Mouse (Mus musculus) right cerebral cortex, postnatal 36 days (tissue): ENCODE measurements around the gene Tango6.

Experiments
- DNase-seq, 2 experiments: peaks; one replicate each; pipeline ENCODE4 v3.0.0; 2022; ENCODE audit warnings: low spot score in 2 of 2, mixed read lengths in 1 of 2

The Tango6 gene

GRCm38 (mm10) chr8:106682971-106683668, at the start of gene Tango6:
Tango6 (plus strand) TSS chr8:106683068.
- peak; percentile 85 to 87 for DNase-seq

DNA sequence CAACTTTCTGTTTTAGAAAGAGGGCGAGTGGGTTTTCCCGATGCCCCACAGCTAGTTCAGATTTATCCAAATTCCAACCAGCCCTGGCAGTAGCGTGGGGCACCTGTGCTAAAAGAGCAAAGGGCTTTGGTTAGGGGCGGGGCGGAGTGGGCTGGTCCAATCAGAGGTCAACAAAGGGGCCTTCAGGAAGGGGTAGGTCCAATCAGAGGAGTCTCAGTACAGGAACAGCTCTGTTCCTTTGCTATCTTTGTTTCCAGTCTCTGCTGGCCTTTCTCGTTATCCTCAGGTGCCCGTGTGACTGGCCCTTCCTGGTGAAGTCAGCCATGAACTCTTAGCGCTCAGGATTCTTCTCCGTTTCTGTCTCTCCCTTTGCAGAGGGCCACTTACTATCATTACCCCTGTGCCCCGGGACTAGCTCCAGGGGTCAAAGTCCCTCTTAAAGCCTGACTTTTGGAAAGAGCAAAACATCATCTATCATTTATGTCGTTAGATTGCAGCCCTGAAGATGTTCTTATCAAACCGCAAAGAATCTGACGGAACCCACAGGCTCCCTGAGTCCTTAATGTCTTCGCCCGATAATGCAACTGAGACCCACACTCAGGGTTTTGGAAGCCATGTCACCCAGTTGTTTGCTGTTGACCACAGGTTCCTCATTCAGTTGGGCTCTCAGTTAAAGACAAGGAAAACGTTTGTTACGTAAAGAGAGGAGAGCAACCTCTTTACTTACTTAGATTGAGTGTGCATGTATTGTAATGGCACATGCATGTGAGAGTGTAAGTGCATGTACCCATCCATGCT, 49.3 kb upstream of the Tango6 start:
- DNase-seq: no peak

DNA sequence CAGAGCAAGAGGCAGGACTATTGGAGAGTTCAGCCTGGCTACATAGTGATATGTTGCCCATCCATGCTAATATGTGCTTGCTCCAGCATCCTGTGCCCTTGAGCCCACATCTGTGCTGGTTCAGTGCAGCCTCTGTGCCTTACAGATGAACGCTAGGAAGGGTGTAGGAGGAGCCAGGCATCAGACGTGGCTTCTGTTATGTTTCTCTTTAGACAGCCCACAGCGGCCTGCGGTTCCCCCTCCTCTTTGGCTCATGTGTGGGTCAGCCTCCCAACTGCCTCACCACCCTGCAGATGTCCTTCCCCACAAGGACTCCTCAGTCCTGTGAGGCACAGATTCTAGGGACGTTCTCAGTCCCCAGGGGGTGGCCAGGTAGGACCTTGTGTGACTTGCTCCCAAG, 47.6 kb upstream of the Tango6 start:
- DNase-seq: no peak

- no peak for DNase-seq
Measured at GRCm38 (mm10) chr8:106637446-106637845, 45.4 kb upstream of the Tango6 start.

GRCm38 (mm10) chr8:106638768-106639295, 44.0 kb upstream of the Tango6 start:
- DNase-seq: no peak

DNA sequence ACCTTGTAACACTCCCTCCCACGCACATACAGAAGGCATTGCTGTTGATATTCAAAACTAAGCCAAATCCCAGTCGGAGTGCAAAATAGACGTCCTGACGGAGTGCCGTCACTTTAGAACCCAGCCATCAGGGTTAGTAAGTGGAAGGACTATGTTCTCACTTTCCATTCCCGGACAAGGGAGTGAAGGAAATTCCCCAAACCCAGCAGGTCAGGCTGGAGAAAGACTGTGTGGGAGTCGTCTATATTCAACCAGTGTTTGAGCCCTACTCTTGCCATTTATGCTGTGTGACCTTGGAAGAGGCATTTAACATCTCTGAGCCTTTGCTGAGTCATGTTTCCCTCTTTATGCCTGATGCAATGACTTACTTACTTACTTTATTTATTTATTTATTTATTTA, 42.7 kb upstream of the Tango6 start:
- DNase-seq: no peak

DNA sequence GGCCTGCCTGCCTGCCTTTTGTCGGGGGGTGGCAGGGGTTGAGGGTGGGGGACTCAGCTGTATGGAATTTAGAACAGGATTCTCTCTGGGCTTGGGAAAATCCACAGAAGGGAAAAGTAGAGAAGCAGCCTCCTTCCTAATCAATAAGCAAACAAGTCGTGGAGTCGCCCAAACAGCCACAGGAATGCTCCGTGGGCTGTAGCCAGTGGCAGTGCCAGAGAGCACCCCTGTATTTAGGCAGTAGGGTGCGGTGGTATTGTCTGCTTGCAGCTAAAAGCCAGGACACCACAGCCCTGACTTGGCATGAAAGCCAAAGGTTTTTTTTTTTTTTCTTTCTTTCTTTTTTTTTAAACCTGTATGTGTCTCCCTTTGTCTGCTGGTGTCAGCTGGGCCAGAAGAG, 41.9 kb upstream of the Tango6 start:
- no peak for DNase-seq

DNA sequence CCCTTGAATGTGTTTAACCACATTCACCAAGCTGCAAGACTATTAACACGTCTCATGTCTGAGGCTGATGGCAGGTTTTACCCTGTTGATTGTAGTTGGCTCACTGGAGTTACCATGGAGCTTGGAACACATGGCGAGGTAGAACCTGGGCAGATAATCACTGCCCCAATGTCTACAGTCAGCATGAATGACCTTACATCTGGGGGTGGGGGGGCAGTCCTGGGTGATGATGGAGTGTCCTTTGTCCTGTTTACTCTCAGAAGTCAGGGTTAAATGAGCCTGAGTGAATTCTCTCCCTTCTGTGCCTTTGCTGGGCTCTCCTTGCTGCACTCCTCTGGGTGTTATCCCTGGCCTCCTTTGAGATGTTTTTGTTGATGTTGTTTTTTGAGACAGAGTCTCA, 40.7 kb upstream of the Tango6 start:
- DNase-seq: no peak

GRCm38 (mm10) chr8:106643100-106643499, 39.8 kb upstream of the Tango6 start:
- no peak for DNase-seq

DNA sequence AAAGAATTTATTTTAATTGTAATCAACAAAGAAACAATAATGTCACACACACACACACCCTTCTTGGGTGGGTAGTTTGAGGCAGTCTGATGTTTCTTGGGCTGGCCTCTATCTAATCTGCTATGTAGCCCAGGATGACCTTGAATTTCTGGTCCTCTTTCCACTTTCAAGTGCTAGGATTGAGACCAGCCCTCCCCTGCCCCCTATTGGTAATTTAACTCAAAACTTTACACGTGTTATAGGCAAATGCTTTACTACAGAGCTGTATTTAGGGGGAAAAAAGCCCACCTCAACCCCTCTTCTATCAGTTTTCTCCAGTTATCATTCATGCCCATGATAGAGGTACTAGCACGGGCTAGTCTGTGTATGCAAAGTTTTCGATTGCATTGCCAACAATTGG, 37.9 kb upstream of the Tango6 start:
- no peak for DNase-seq

GRCm38 (mm10) chr8:106646153-106646552, 36.7 kb upstream of the Tango6 start:
- DNase-seq: no peak

- no peak for DNase-seq
Measured at GRCm38 (mm10) chr8:106646731-106647130, 36.1 kb upstream of the Tango6 start.

DNA sequence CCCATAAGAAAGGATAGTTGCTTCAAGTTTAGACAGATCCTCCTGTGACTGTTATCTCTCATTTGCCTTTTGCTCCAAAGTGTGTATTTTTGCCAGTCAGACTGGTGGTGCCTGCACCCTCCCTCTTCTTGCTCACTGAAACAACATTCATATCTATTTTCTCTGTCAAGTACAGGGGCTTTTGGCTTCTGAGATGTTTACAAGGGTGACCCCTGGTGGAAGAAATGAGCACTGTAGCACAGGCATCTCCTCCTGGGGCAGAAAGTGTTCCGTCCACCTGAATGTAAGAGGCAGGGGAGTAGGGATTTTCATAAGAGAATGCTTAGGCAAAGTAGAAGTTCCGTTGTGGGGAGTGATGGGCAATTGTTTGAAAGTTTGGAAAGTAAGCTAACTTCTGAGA, 35.5 kb upstream of the Tango6 start:
- DNase-seq: peak; percentile 45 to 50

DNA sequence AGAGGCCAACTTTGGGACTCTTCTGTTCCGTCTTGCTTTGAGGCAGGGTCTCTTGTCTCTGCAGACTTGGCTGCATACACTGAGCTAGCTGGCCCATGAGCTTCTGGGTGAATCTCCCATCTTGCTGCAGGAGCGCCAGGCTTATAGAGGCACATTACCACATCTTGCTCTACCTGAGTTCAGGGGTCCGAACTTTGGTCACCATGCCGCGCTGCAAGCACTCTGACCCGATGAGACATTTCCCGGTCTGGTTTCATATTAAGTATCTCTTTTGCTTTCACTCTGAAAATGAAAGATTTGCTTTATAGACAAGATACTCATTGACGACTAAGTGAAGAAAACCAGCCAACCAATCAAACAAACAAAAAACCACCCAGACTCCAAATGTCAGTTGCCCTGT, 34.4 kb upstream of the Tango6 start:
- no peak for DNase-seq

- no peak for DNase-seq
Measured at GRCm38 (mm10) chr8:106651994-106652393, 30.9 kb upstream of the Tango6 start.

DNA sequence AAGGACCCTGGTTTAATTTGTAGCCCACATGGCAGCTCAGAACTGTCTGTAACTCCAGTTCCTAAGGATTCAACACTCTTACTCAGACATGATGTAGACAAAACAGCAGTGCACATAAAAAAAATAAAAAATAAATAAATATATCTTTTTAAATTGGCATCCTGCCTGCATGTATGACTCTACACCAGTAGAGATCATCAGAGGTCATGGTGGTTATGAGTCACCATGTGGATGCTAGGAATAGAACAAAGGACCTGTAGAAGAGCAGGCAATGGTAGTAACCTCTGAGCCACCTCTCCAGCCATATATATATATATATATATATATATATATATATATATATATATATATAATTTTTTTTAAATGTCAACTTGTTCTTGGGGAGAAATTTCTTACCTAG, 26.8 kb upstream of the Tango6 start:
- no peak for DNase-seq

GRCm38 (mm10) chr8:106672786-106673185, 10.1 kb upstream of the Tango6 start:
- no peak for DNase-seq

DNA sequence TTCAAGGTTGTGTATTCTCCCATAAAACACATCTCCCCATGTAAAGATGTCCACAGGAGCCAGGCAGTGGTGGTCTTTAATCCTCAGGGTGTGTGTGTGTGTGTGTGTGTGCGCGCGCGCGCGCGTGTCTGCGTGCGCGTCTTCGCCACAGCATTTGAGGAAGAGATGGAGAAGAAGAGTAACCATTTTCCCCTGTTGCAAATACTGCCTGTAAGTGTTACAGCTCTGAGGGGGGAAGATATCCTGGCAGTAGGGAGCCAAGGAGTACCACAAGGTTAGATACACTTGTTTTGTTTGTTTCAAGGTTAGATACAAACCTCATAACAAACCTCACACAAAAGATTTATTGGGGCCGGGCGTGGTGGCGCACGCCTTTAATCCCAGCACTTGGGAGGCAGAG, 8.6 kb upstream of the Tango6 start:
- no peak for DNase-seq

GRCm38 (mm10) chr8:106674894-106675293, 8.0 kb upstream of the Tango6 start:
- no peak for DNase-seq

GRCm38 (mm10) chr8:106684387-106684786, 1.5 kb downstream of the Tango6 start:
- DNase-seq: no peak

GRCm38 (mm10) chr8:106687479-106687878, 4.6 kb downstream of the Tango6 start:
- no peak for DNase-seq

GRCm38 (mm10) chr8:106697748-106698248, 14.9 kb downstream of the Tango6 start:
- no peak for DNase-seq

DNA sequence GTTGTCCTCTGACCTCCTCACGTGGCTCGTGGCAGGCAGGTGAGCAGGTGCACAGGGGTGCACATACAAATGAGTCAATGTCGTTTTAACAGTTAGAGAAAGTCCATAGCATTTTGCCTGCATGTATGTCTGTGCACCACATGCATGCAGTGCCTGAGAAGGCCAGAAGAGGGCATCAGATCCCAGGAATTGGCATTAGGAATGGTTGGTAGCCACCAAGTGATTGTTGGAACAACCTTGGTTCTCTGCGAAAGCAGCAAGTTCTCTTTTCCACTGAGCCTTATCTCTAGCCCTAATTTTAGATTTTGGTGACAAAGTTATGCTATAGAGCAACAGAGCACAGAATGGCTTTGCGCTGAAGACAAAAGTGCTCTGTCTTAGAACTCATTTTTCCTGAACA, 16.7 kb downstream of the Tango6 start:
- DNase-seq: peak; percentile 36 to 47
